Mouse (Mus musculus): ENCODE measurements at regions not wholly inside any gene's neighbourhood (a gene's known extent, or its start where the extent isn't known, plus 50 kb on each side); places are given as distances from the start of the nearest gene placed in this dataset.
"Not testable (repeated sequence)": the region's sequence is repeated elsewhere in the genome, so short reads cannot be mapped to it uniquely, and the experiment has no call there.

DNA sequence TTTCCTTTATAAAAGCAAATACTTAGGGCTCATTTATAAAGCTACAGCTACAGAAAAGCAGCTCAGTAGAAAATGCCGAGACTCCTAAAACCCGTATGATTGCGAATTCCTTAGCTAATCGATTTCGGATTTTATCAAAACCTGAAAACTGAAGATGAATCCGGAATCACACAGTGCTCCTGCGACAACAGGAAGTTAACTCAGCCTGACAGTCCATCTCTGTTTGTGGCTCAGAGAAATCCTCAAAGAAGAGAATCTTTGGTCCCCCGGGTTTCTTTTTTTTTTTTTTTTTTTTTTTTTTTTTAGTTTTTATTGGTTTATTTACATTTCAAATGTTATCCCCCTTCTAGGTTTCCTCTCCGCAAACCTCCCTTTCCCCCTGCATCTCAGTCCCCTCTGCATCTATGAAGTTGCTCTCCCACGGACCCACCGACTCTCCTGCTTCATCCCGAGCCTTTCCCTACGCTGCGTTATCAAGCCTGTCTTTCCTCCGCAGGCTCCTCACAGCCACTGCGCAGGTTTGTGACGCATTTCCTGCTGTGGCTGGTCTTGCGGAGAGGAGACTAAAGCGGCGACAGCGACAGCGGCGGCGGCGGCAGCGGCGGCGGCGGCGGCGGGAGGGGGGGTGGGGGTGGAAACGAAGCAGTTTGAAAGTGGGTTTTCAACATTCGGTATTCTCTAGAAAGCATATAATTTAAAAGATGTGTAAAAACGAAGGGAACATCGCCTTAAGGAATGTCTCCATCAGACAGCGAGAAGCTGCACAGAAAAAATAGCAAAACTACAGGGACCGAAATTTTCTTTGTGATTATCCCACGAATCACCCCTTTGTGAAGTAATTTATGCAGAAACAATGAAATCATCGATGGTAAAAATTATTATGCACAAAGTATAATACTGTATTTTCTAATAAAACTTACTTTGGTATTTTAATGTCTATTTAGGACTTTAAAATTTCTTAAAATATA is 352.3 kb upstream of the Snrpn start:
- peak; percentile 56 for DNase-seq

DNA sequence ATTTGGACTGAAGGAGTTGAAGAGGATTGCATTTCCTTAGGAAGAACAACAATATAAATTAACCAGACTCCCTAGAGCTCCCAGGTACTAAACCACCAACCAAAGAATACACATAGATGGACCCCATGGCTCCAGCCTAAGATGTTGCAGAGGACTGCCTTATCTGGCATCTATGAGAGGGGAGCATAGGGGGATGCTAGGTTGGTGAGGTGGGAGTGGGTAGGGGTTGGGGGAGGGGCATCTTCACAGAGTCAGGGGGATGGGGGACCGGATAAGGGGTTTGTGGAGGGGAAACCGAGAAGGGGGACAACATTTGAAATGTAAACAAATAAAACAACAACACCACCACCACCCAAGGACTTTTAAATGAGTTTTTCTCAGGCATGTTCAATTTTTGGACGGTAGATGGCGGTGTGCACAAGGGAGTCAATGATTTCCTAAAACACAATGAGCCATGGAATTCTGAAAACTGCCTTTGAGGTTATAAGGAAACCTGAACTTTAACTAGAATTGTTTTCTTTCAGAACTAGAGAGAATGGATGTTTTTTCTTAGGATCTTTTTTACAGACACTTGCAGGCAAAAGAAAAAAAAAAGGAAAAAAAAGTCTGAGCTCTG is 347.9 kb upstream of the Snrpn start:
- not testable (repeated sequence) for DNase-seq

DNA sequence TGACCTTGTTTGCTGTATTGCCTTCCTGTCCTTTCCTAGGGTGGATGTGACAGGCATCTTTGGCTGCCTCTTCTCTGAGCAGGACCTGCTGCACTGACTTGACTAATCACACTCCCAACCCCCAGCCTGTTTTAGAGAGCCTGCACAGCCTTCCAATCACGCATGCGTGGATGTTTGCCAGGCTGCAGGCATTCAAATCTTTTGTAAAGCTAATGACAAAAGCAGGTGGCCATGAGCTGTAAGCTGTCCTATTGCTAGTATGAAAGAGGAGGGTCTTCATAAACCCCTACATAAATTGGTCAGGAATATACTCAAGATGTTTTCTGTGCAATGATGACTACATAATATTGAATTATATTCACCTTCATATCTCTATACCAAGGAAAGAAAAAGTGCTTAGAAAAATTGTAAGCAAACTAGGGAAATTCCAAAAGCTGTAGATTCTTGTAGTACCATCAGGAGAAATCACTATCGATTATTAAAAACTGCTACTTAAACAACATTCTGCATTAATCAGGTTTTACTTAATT is 310.1 kb upstream of the Snrpn start:
- DNase-seq = not testable (repeated sequence)

DNA sequence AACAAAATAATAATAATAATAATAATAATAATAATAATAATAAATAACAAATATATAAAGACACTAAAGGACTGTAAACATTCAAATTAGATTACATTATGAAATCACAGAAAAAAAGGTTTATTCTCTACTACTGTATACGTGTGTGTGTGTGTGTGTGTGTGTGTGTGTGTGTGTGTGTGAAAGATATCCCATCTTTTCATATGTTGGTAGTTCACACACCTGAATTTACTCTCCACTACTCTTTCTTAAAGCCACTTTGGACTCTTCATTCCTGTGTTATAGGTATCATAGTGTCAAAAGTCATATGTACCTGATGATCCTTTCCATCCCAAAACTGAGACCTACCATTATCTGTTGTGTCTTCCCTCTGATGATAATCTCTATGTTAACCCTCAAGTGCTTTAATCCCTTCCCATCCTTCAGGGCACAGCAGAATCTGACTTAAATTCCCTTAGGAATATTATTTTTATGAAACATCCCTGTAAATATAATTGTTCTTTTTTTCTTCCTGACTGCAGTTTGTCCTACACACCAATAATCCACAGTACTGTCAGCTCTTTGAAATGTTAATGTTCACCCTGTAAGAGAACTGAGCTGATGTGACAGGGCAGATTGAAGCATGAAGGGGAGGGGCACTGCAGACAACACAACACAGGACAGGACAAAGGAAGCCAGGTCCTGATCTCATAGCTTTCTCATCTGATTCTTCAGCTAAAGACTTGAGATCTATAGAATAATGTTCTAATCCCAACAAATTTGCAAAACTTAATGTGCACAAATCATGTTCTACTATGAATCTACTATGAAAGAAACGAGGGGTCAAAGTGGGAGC is 309.4 kb upstream of the Snrpn start:
- not testable (repeated sequence) for DNase-seq

DNA sequence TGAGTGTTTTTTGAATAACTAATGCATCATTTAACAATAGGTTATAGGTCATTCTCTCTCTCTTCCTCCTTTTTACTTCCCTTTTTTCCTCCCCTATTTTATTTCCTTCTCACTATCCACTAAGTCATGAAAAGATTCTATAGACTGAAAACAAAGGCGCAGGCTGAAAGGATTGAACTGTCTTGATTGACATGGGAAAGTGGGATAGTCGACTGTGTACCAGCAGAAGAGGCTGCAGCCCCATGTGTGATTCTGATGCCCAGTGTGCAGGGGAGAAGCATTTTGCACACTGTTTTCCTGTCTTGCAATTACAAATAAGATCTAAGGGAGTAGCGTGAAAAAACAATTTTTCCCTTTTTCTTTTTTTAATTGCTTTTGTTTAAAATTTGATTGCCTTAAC is 298.8 kb upstream of the Snrpn start:
- no peak for DNase-seq

DNA sequence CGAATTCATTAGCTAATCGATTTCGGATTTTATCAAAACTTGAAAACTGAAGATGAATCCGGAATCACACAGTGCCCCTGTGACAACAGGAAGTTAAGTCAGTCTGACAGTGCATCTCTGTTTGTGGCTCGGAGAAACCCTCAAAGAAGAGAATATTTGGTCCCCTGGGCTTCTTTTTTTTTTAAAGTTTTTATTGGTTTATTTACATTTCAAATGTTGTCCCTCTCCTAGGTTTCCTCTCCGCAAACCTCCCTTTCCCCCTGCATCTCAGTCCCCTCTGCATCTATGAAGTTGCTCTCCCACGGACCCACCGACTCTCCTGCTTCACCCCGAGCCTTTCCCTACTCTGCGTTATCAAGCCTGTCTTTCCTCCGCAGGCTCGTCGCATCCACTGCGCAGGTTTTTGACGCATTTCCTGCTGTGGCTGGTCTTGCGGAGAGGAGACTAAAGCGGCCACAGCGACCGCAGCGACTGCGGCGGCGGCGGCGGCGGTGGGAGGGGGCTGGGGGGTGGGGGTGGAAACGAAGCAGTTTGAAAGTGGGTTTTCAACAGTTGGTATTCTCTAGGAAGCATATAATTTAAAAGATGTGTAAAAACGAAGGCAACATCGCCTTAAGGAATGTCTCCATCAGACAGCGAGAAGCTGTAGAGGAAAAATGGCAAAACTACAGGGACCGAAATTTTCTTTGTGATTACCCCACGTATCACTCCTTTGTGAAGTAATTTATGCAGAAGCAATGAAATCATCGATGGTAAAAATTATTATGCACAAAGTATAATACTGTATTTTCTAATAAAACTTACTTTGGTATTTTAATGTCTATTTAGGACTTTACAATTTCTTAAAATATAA is 251.2 kb upstream of the Snrpn start:
- DNase-seq = peak; percentile 58

DNA sequence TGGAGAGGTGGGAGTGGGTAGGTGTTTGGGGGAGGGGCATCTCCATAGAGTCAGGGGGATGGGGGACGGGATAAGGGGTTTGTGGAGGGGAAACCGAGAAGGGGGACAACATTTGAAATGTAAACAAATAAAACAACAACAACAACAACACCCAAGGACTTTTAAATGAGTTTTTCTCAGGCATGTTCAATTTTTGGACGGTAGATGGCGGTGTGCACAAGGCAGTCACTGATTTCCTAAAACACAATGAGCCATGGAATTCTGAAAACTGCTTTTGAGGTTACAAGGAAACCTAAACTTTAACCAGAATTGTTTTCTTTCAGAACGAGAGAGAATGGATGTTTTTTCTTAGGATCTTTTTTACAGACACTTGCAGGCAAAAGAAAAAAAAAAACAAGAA is 246.9 kb upstream of the Snrpn start:
- not testable (repeated sequence) for DNase-seq

DNA sequence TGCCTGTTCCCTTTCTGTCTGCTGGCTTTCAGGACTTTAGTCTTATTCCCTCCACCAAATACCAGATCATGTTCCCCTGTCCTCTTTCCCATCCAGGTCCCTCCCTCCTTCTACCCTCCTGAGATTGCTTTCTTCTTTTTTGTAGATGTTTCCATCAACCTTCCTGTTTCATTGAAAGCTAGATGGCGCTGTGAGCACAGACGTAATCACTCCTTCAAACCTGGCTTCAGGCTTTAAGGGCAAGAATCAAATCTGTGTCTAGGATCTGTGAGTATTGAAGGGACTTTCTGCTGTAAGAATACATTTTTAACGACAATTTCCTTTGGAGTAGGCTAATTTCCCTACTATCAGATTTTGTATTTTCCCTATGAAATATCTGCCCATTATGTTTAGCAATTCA is 234.0 kb upstream of the Snrpn start:
- not testable (repeated sequence) for DNase-seq

DNA sequence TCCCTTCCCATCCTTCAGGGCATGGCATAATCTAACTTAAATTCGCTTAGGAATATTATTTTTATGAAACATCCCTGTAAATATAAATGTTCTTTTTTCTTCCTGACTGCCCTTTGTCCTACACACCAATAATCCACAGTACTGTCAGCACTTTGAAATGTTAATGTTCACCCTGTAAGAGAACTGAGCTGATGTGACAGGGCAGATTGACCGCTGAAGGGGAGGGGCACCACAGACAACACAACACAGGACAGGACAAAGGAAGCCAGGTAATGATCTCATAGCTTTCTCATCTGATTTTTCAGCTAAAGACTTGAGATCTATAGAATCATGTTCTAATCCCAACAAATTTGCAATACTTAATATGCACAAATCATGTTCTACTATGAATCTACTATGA is 212.2 kb upstream of the Snrpn start:
- not testable (repeated sequence) for DNase-seq
